Mouse (Mus musculus) layer of hippocampus, adult 2 months (tissue): ENCODE results near the gene Morn2. TPM values are rescaled to one million over a fixed set of nuclear protein-coding genes. Genes with fewer than 3 reads are reported as not detected.
"Not testable (repeated sequence)": the region's sequence is repeated elsewhere in the genome, so short reads cannot be mapped to it uniquely, and the experiment has no call there.

Experiments
- DNase-seq, 2 experiments: peaks; one replicate each; pipeline ENCODE4 v3.0.0; 2022; ENCODE audit warnings: low spot score in 2 of 2
- H3K27ac ChIP-seq: fragments of 200-600 bp; 2 replicates; pipeline ENCODE4 v1.8.1; 2022
- H3K4me3 ChIP-seq: fragments of 200-600 bp; 2 replicates; pipeline ENCODE4 v1.8.1; 2022; ENCODE audit warnings: mild to moderate bottlenecking
- CTCF ChIP-seq: fragments of 200-600 bp; conservative IDR thresholded peaks from 2 replicates; pipeline ENCODE4 v1.8.1; 2022; ENCODE audit warnings: antibody characterized with exemption, mild to moderate bottlenecking, moderate library complexity
- long read RNA-seq, 2 experiments: library from polyadenylated mRNA; stranded (forward); transcript quantifications; one replicate each; pipeline ENCODE4 v2.0.0; 2021; ENCODE audit warnings: borderline mapping rate in 2 of 2
- total RNA-seq, 2 experiments: library from RNA; stranded (reverse); gene quantifications; 2 replicates each; pipeline ENCODE4 v1.2.3; 2021

Gene Morn2
- 10 to 100 TPM; 18.5 to 19.0 TPM for total RNA-seq
- long read RNA-seq, experiment 1, partial matches to known transcripts, result 0 of 3 reads
- long read RNA-seq, experiment 1, other reads (novel, unspliced or antisense), result 1 of 3 reads
- long read RNA-seq, experiment 2, transcript Morn2-202 (5 exons, 656 nt), result major isoform, 8 of 9 reads
- long read RNA-seq, experiment 2, partial matches to known transcripts, result 0 of 9 reads
- long read RNA-seq, experiment 2, other reads (novel, unspliced or antisense), result 1 of 9 reads

GRCm38 (mm10) chr17:80290074-80290657 is at the start of gene Morn2, which contains the start of gene Dhx57:
Gene Morn2 (plus strand): TSS chr17:80290203.
Gene Dhx57 (minus strand): TSS chr17:80290476.
- DNase-seq, result peak; percentile 97 to 99
- peak within 1 kb of the TSS; percentile 93 for H3K4me3 ChIP-seq

GRCm38 (mm10) chr17:80241594-80241993 is 48.4 kb upstream of the Morn2 start:
- H3K27ac ChIP-seq, result no peak overlapping the region
- H3K4me3 ChIP-seq, result no peak overlapping the region
- no peak for DNase-seq
- no peak for TF ChIP-seq CTCF

More at GRCm38 (mm10) chr17:80290074-80290657, at the start of gene Morn2, which contains the start of gene Dhx57:
- peak within 1 kb of the TSS; percentile 93 for H3K27ac ChIP-seq
- no peak for TF ChIP-seq CTCF

- TF ChIP-seq CTCF, result no peak
- H3K4me3 ChIP-seq, result no peak overlapping the region
- H3K27ac ChIP-seq, result no peak overlapping the region
- DNase-seq, result no peak
These were observed 46.9 kb upstream of the Morn2 start for GRCm38 (mm10) chr17:80243116-80243515.

- Histone ChIP-seq H3K27ac (no peak overlapping the region), H3K4me3 (no peak overlapping the region)
- no peak for DNase-seq
- TF ChIP-seq CTCF, result no peak
These were observed 37.1 kb upstream of the Morn2 start for GRCm38 (mm10) chr17:80252757-80253525.

- Histone ChIP-seq H3K27ac (no peak overlapping the region), H3K4me3 (no peak overlapping the region)
- no peak for DNase-seq
- TF ChIP-seq CTCF, result no peak
These were observed 35.6 kb upstream of the Morn2 start for GRCm38 (mm10) chr17:80254421-80254820.

GRCm38 (mm10) chr17:80255208-80255607 is 34.8 kb upstream of the Morn2 start:
- no peak for TF ChIP-seq CTCF
- Histone ChIP-seq H3K4me3 (no peak overlapping the region), H3K27ac (peak overlapping the region; percentile 15; the same call in 1 of the 2 replicates)
- DNase-seq, result no peak

GRCm38 (mm10) chr17:80267065-80267464 is 22.9 kb upstream of the Morn2 start:
- no peak for TF ChIP-seq CTCF
- no peak overlapping the region for H3K27ac ChIP-seq
- H3K4me3 ChIP-seq, result no peak overlapping the region
- DNase-seq, result no peak

- no peak for TF ChIP-seq CTCF
- no peak overlapping the region for H3K27ac ChIP-seq
- no peak for DNase-seq
- no peak overlapping the region for H3K4me3 ChIP-seq
These were observed 21.9 kb upstream of the Morn2 start for GRCm38 (mm10) chr17:80268151-80268550.

- H3K27ac ChIP-seq, DNase-seq, H3K4me3 ChIP-seq: not testable (repeated sequence)
These were observed 19.4 kb upstream of the Morn2 start for GRCm38 (mm10) chr17:80270622-80271021.

- no peak for TF ChIP-seq CTCF
- no peak overlapping the region for H3K27ac ChIP-seq
- DNase-seq, result no peak
- H3K4me3 ChIP-seq, result no peak overlapping the region
These were observed 11.7 kb upstream of the Morn2 start for GRCm38 (mm10) chr17:80278255-80278654.

GRCm38 (mm10) chr17:80279340-80280070 is 10.5 kb upstream of the Morn2 start:
- H3K27ac ChIP-seq, result no peak overlapping the region
- H3K4me3 ChIP-seq, result no peak overlapping the region
- TF ChIP-seq CTCF, result no peak
- no peak for DNase-seq

- H3K27ac ChIP-seq, result no peak overlapping the region
- H3K4me3 ChIP-seq, result no peak overlapping the region
- no peak for TF ChIP-seq CTCF
- DNase-seq, result no peak
These were observed 5.6 kb upstream of the Morn2 start for GRCm38 (mm10) chr17:80284446-80284845.

- no peak overlapping the region for H3K4me3 ChIP-seq
- DNase-seq, result no peak
- H3K27ac ChIP-seq, result no peak overlapping the region
- no peak for TF ChIP-seq CTCF
These were observed 2.0 kb upstream of the Morn2 start for GRCm38 (mm10) chr17:80288012-80288411.
